Mouse (Mus musculus) MEL (cell line): ENCODE measurements at regions not wholly inside any gene's neighbourhood (a gene's known extent, or its start where the extent isn't known, plus 50 kb on each side); places are given as distances from the start of the nearest gene placed in this dataset.

Experiments used
- DNase-seq: peaks from one replicate; pipeline ENCODE4 v3.0.0; 2011; ENCODE audit warnings: low read depth, low spot score
- H3K27ac ChIP-seq: 2 replicates; pipeline ENCODE4 v1.5.1; 2012; ENCODE audit warnings: low read depth, mild to moderate bottlenecking, control low read depth, low read length, moderate library complexity; ENCODE audit not compliant: control insufficient read depth
- H3K27me3 ChIP-seq, 2 experiments: fragments of 150-350 bp in 1 of 2; sonication (generic) in 1 of 2; 2 replicates each; pipeline ENCODE4 v1.6.1; 2012; ENCODE audit warnings: low read length in 2 of 2, mild to moderate bottlenecking in 2 of 2, improper control_type of control experiment in 1 of 2, moderate library complexity in 1 of 2; ENCODE audit not compliant: insufficient read depth in 2 of 2, control insufficient read depth in 1 of 2
- H3K36me3 ChIP-seq, 2 experiments: 2 replicates each; pipeline ENCODE4 v1.6.1; 2012 to 2014; ENCODE audit warnings: low read length in 2 of 2, improper control_type of control experiment in 1 of 2, inconsistent platforms in 1 of 2, mild to moderate bottlenecking in 1 of 2; ENCODE audit not compliant: insufficient read depth in 2 of 2, control insufficient read depth in 1 of 2
- H3K4me1 ChIP-seq, 2 experiments: fragments of 150-350 bp in 1 of 2; sonication (generic) in 1 of 2; 2 replicates each; pipeline ENCODE4 v1.6.1; 2012; ENCODE audit warnings: low read length in 2 of 2, improper control_type of control experiment in 1 of 2, mild to moderate bottlenecking in 1 of 2; ENCODE audit not compliant: insufficient read depth in 2 of 2, control insufficient read depth in 1 of 2
- H3K4me3 ChIP-seq, 2 experiments: fragments of 150-350 bp in 1 of 2; sonication (generic) in 1 of 2; 2 replicates each; pipeline ENCODE4 v1.5.1; 2012; ENCODE audit warnings: low read depth in 2 of 2, low read length in 2 of 2, mild to moderate bottlenecking in 2 of 2, moderate library complexity in 2 of 2, control low read depth in 1 of 2, improper control_type of control experiment in 1 of 2; ENCODE audit not compliant: control insufficient read depth in 1 of 2, insufficient read depth in 1 of 2
- H3K79me2 ChIP-seq: 2 replicates; pipeline ENCODE4 v1.6.1; 2012; ENCODE audit warnings: mild to moderate bottlenecking, low read length, moderate library complexity; ENCODE audit not compliant: control insufficient read depth, poor library complexity, insufficient read depth
- H3K9ac ChIP-seq: 2 replicates; pipeline ENCODE4 v1.6.1; 2012; ENCODE audit warnings: low read depth, mild to moderate bottlenecking, control low read depth, low read length, moderate library complexity; ENCODE audit not compliant: control insufficient read depth, poor library complexity, severe bottlenecking
- H3K9me3 ChIP-seq: fragments of 150-350 bp; sonication (generic); replicated peaks from 2 replicates; pipeline ENCODE4 v1.6.1; 2012; ENCODE audit warnings: mild to moderate bottlenecking, low read length, improper control_type of control experiment, moderate library complexity; ENCODE audit not compliant: insufficient read depth
- CTCF ChIP-seq, 3 experiments: IDR thresholded peaks in 2 of 3; conservative IDR thresholded peaks in 1 of 3; 2 replicates each; pipeline ENCODE4 v1.5.1; 2011 to 2012; ENCODE audit warnings: low read length in 3 of 3, low read depth in 2 of 3, mild to moderate bottlenecking in 2 of 3, improper control_type of control experiment in 1 of 3, inconsistent platforms in 1 of 3, mixed read lengths in 1 of 3, moderate library complexity in 1 of 3; ENCODE audit not compliant: control insufficient read depth in 1 of 3, insufficient read depth in 1 of 3, poor library complexity in 1 of 3, severe bottlenecking in 1 of 3
- ELF1 ChIP-seq: IDR thresholded peaks from 2 replicates; pipeline ENCODE4 v1.6.1; 2014; ENCODE audit warnings: low read depth, mild to moderate bottlenecking, inconsistent platforms, low read length, improper control_type of control experiment, moderate library complexity
- GATA1 ChIP-seq: IDR thresholded peaks from 2 replicates; pipeline ENCODE4 v1.6.1; 2011; ENCODE audit warnings: low read depth, low read length, improper control_type of control experiment
- HCFC1 ChIP-seq: IDR thresholded peaks from 2 replicates; pipeline ENCODE4 v1.6.1; 2012; ENCODE audit warnings: low read depth, mild to moderate bottlenecking, inconsistent platforms, low read length, improper control_type of control experiment, moderate library complexity
- KAT2A ChIP-seq: conservative IDR thresholded peaks from 2 replicates; pipeline ENCODE4 v1.6.1; 2012; ENCODE audit warnings: low read depth, low read length, improper control_type of control experiment, inconsistent platforms
- MXI1 ChIP-seq: IDR thresholded peaks from 2 replicates; pipeline ENCODE4 v1.6.1; 2011; ENCODE audit warnings: mild to moderate bottlenecking, low read depth, low read length, improper control_type of control experiment
- MYC ChIP-seq: IDR thresholded peaks from 2 replicates; pipeline ENCODE4 v1.6.1; 2011; ENCODE audit warnings: low read depth, mild to moderate bottlenecking, low read length, improper control_type of control experiment, moderate library complexity
- NRF1 ChIP-seq: IDR thresholded peaks from 2 replicates; pipeline ENCODE4 v1.6.1; 2014; ENCODE audit warnings: low read depth, mild to moderate bottlenecking, inconsistent platforms, low read length, improper control_type of control experiment, moderate library complexity; ENCODE audit not compliant: poor library complexity, insufficient read depth, severe bottlenecking
- POLR2A ChIP-seq, 2 experiments: IDR thresholded peaks; 2 replicates each; pipeline ENCODE4 v1.6.1; 2011 to 2012; ENCODE audit warnings: low read length in 2 of 2, mild to moderate bottlenecking in 2 of 2, control low read depth in 1 of 2, improper control_type of control experiment in 1 of 2, low read depth in 1 of 2, moderate library complexity in 1 of 2; ENCODE audit not compliant: control insufficient read depth in 1 of 2, insufficient read depth in 1 of 2, poor library complexity in 1 of 2
- POLR2AphosphoS2 ChIP-seq: IDR thresholded peaks from 2 replicates; pipeline ENCODE4 v1.6.1; 2011; ENCODE audit warnings: low read length, improper control_type of control experiment
- RAD21 ChIP-seq: IDR thresholded peaks from 2 replicates; pipeline ENCODE4 v1.6.1; 2011; ENCODE audit warnings: mild to moderate bottlenecking, low read depth, low read length, improper control_type of control experiment
- RCOR1 ChIP-seq: IDR thresholded peaks from 2 replicates; pipeline ENCODE4 v1.6.1; 2012; ENCODE audit warnings: low read depth, mild to moderate bottlenecking, inconsistent platforms, low read length, improper control_type of control experiment
- SIN3A ChIP-seq: IDR thresholded peaks from 2 replicates; pipeline ENCODE4 v1.6.1; 2012; ENCODE audit warnings: low read length, improper control_type of control experiment, inconsistent platforms
- SMC3 ChIP-seq: IDR thresholded peaks from 2 replicates; pipeline ENCODE4 v1.6.1; 2011; ENCODE audit warnings: low read depth, low read length, improper control_type of control experiment
- USF1 ChIP-seq: IDR thresholded peaks from 2 replicates; pipeline ENCODE4 v1.6.1; 2014; ENCODE audit warnings: low read depth, mild to moderate bottlenecking, inconsistent platforms, low read length, improper control_type of control experiment, moderate library complexity
- ZC3H11A ChIP-seq: IDR thresholded peaks from 2 replicates; pipeline ENCODE4 v1.6.1; 2012; ENCODE audit warnings: low read depth, mild to moderate bottlenecking, inconsistent platforms, low read length, improper control_type of control experiment
- ZMIZ1 ChIP-seq: IDR thresholded peaks from 2 replicates; pipeline ENCODE4 v1.6.1; 2012; ENCODE audit warnings: low read depth, mild to moderate bottlenecking, inconsistent platforms, low read length, improper control_type of control experiment, moderate library complexity

GRCm38 (mm10) chr9:85609152-85609551, 140.0 kb downstream of the Ibtk start (continued):
- no peak for TF ChIP-seq ELF1
- TF ChIP-seq, all 39 proteins: peak for 0

- TF ChIP-seq SMC3 (peak; percentile 66), POLR2A (IDR thresholded peaks at IDR 0.05; ENCODE audit: control insufficient read depth in 1 of 2, insufficient read depth in 1 of 2, low read depth in 1 of 2, low read length in 2 of 2, poor library complexity in 1 of 2) (no peak), SIN3A (no peak), RAD21 (peak; percentile 69), KAT2A (no peak), GATA1 (no peak), NRF1 (no peak), USF1 (peak; percentile 54; the same call in 1 of the 2 replicates), HCFC1 (no peak), CTCF (IDR thresholded peaks at IDR 0.05 in 2 of 3, conservative IDR thresholded peaks at IDR 0.05 in 1 of 3; ENCODE audit: control insufficient read depth in 1 of 3, insufficient read depth in 1 of 3, low read depth in 2 of 3, low read length in 3 of 3, poor library complexity in 1 of 3, severe bottlenecking in 1 of 3) (peak; percentile 17 to 63 (median 61); a peak in 4 of 6 replicates), MYC (no peak), ZC3H11A (peak; percentile 41; the same call in 1 of the 2 replicates), MXI1 (no peak)
- DNase-seq, result peak; percentile 38
These were observed 152.2 kb downstream of the Ibtk start for GRCm38 (mm10) chr9:85596959-85597358.

GRCm38 (mm10) chr9:85593867-85594266, 155.3 kb downstream of the Ibtk start:
- DNase-seq, result no peak
- no peak overlapping the region for H3K9ac ChIP-seq
- TF ChIP-seq RCOR1 (no peak), POLR2AphosphoS2 (no peak), NRF1 (no peak), ZMIZ1 (no peak)
- TF ChIP-seq, all 39 proteins: peak for 0
- Histone ChIP-seq H3K4me3 (no peak overlapping the region), H3K27me3 (no peaks in the 10 kb centered on the region), H3K27ac (no peak overlapping the region), H3K36me3 (no peaks in the 10 kb centered on the region), H3K4me1 (no peaks in the 10 kb centered on the region), H3K9me3 (no peaks in the 10 kb centered on the region), H3K79me2 (no peaks in the 10 kb centered on the region)

More at GRCm38 (mm10) chr9:85596959-85597358, 152.2 kb downstream of the Ibtk start:
- Histone ChIP-seq H3K27me3 (no peaks in the 10 kb centered on the region), H3K4me3 (no peak overlapping the region), H3K27ac (no peak overlapping the region), H3K9ac (no peak overlapping the region), H3K4me1 (no peaks in the 10 kb centered on the region), H3K79me2 (no peaks in the 10 kb centered on the region), H3K36me3 (no peaks in the 10 kb centered on the region), H3K9me3 (no peaks in the 10 kb centered on the region)
